Comparison of ENCODE assay signal across 8 mouse cellular contexts in the genomic region with DNA sequence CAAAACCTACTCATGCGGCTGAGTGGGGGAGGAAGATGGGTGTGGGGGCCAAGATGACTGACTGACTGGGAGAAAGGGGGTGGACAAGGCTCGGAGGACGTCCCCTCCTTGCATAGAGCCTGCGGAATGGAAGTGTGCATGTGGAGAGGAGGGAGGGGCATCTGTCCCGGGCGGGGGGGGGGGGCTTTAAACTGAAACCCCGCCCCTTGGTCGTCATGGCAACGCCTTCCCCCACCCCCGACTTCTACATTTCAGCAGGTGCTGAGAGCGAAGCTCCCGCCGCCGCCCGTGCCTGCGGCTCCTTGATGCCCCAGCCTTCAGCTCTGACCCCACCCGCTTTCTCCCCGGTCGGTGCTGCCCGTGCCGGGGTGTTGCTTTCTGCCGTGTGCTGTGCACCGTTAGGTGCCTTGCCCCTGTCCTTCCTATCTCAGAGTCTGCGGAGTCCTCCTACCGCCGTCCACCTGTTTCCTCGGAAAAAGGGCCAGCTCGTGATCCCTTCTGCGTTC. TPM values are rescaled to one million over a fixed set of nuclear protein-coding genes. Genes with fewer than 3 reads are reported as not detected.
A peak's percentile ranks its signal among the peaks of the same experiment; 100 is the strongest.
DNase-seq lines count a peak whose midpoint lies in the region; ATAC-seq and TF ChIP-seq lines count a peak whose summit lies in the region.

No protein-coding gene starts in this region.

- H3K4me3 ChIP-seq in lung, adult 2 months (replicated peaks; ENCODE audit: extremely low read depth, low read depth, low read length): peak overlapping the region; percentile 41
- peak overlapping the region; percentile 48 for H3K4me3 ChIP-seq in forebrain, postnatal 0 days (ENCODE audit: low read depth, low read length)
- peak overlapping the region; percentile 36 for H3K4me3 ChIP-seq in liver, postnatal 0 days (ENCODE audit: low read depth, low read length)
- peak overlapping the region; percentile 66 for H3K4me3 ChIP-seq in olfactory bulb, adult 2 months (ENCODE audit: insufficient read depth, low read depth, low read length)

- ATAC-seq in forebrain, postnatal 0 days: peak; percentile 44
- peak; percentile 9; the same call in 1 of the 2 replicates for ATAC-seq in liver, postnatal 0 days

- H3K9me3 ChIP-seq in forebrain, postnatal 0 days (ENCODE audit: low read length): no peaks in the 10 kb centered on the region
- H3K9me3 ChIP-seq in liver, postnatal 0 days (ENCODE audit: low read length): no peaks in the 10 kb centered on the region

- 0 out of 2 replicates have a peak, but pooled peaks cover 6% of the 10 kb centered on the region for H3K36me3 ChIP-seq in forebrain, postnatal 0 days (ENCODE audit: insufficient read depth)
- H3K36me3 ChIP-seq in liver, postnatal 0 days (replicated peaks; ENCODE audit: insufficient read depth, low read length): peaks cover 5% of the 10 kb centered on the region; the same call in 1 of the 2 replicates

- WGBS in lung, adult 2 months: under 1% methylated on average over 29 of the region's 29 CpGs
- WGBS in forebrain, postnatal 0 days: 2% methylated on average over 18 of the region's 29 CpGs
- 3% methylated on average over 20 of the region's 29 CpGs for WGBS in liver, postnatal 0 days (ENCODE audit: insufficient replicate concordance)
- WGBS in olfactory bulb, adult 2 months: under 1% methylated on average over 29 of the region's 29 CpGs

- peak; percentile 24 for DNase-seq in lung, adult 2 months
- DNase-seq in lung, postnatal 25 days (ENCODE audit: low spot score): no peak
- DNase-seq in cerebellum, adult 11-12 months: peak; percentile 62
- peak; percentile 80 for DNase-seq in forebrain, postnatal 0 days
- DNase-seq in kidney, postnatal 10 days: peak; percentile 57
- peak; percentile 64 for DNase-seq in liver, postnatal 0 days
- no peak for DNase-seq in ovary, postnatal 14 days (ENCODE audit: low spot score)

- H3K27me3 ChIP-seq in forebrain, postnatal 0 days (ENCODE audit: insufficient read depth, low read length): peaks cover 6% of the 10 kb centered on the region; the same call in 1 of the 2 replicates
- peaks cover 32% of the 10 kb centered on the region for H3K27me3 ChIP-seq in liver, postnatal 0 days (ENCODE audit: insufficient read depth, low read length)

- H3K27ac ChIP-seq in forebrain, postnatal 0 days (ENCODE audit: low read depth, low read length): peak overlapping the region; percentile 71
- H3K27ac ChIP-seq in liver, postnatal 0 days (ENCODE audit: low read depth): no peak overlapping the region
- H3K27ac ChIP-seq in olfactory bulb, adult 2 months (ENCODE audit: insufficient read depth, low read depth, low read length): peak overlapping the region; percentile 64

- no peak for TF ChIP-seq CTCF in lung, adult 2 months (IDR thresholded peaks at IDR 0.05; ENCODE audit: insufficient read depth, low read length)
- TF ChIP-seq CTCF in forebrain, postnatal 0 days (IDR thresholded peaks at IDR 0.05; ENCODE audit: low read depth): no peak
- TF ChIP-seq CTCF in liver, postnatal 0 days (IDR thresholded peaks at IDR 0.05; ENCODE audit: low read depth): no peak
- TF ChIP-seq CTCF in olfactory bulb, adult 2 months (IDR thresholded peaks at IDR 0.05; ENCODE audit: insufficient read depth, low read depth, low read length): no peak

- H3K9ac ChIP-seq in forebrain, postnatal 0 days: peak overlapping the region; percentile 65
- 0 out of 2 replicates have a peak overlapping the region, but pooled peaks have one; percentile 34 for H3K9ac ChIP-seq in liver, postnatal 0 days (replicated peaks)

- H3K4me2 ChIP-seq in forebrain, postnatal 0 days (ENCODE audit: low read depth): peak overlapping the region; percentile 83
- peak overlapping the region; percentile 64 for H3K4me2 ChIP-seq in liver, postnatal 0 days (ENCODE audit: low read depth, low read length)

- no peak for TF ChIP-seq EP300 in liver, postnatal 0 days (IDR thresholded peaks at IDR 0.05; ENCODE audit: low read depth)

- H3K4me1 ChIP-seq in lung, adult 2 months (ENCODE audit: control insufficient read depth, insufficient read depth, low read length): peaks cover 23% of the 10 kb centered on the region
- peaks cover 17% of the 10 kb centered on the region; the same call in 1 of the 2 replicates for H3K4me1 ChIP-seq in forebrain, postnatal 0 days (ENCODE audit: insufficient read depth)
- H3K4me1 ChIP-seq in liver, postnatal 0 days (ENCODE audit: insufficient read depth): peaks cover 28% of the 10 kb centered on the region
- H3K4me1 ChIP-seq in olfactory bulb, adult 2 months (ENCODE audit: control insufficient read depth, insufficient read depth, low read length): peaks cover 28% of the 10 kb centered on the region

- no peak for TF ChIP-seq POLR2A in lung, adult 2 months (IDR thresholded peaks at IDR 0.05; ENCODE audit: borderline replicate concordance, extremely low read depth, low read depth, low read length)
- TF ChIP-seq POLR2A in olfactory bulb, adult 2 months (IDR thresholded peaks at IDR 0.05; ENCODE audit: insufficient read depth, low read depth, low read length): 0 out of 2 replicates have a peak, but pooled peaks have one; percentile 14

RNA-seq across cellular contexts. Expression of a gene that starts 14.3 kb away (rescaled TPM):
- 5.6 and 5.9 TPM in 2 replicates for polyA plus RNA-seq in lung, adult 2 months (2012; rRNA removed)
- 10.2 and 17.3 TPM in 2 replicates for total RNA-seq in forebrain, postnatal 0 days (2014; rRNA removed)
- polyA plus RNA-seq in forebrain, postnatal 0 days (2015; fragmentation: Nextera tagmentation; extraction: Ambion mirVana): 12.1 and 15.1 TPM in 2 replicates
- polyA plus RNA-seq in liver, postnatal 0 days (2015; fragmentation: Nextera tagmentation; extraction: Ambion mirVana): 0.04 and 0.09 TPM in 2 replicates
- polyA plus RNA-seq in olfactory bulb, adult 2 months (2012; ENCODE audit: insufficient read depth, insufficient read length, low replicate concordance, missing spikeins): not detected in 2 replicates

RNA-seq across cellular contexts. Expression of a gene that starts 14.4 kb away (rescaled TPM):
- polyA plus RNA-seq in lung, adult 2 months (2012; rRNA removed): 429 and 524 TPM in 2 replicates
- 16.2 and 22.3 TPM in 2 replicates for total RNA-seq in forebrain, postnatal 0 days (2014; rRNA removed)
- polyA plus RNA-seq in forebrain, postnatal 0 days (2015; fragmentation: Nextera tagmentation; extraction: Ambion mirVana): 14.0 and 22.3 TPM in 2 replicates
- polyA plus RNA-seq in liver, postnatal 0 days (2015; fragmentation: Nextera tagmentation; extraction: Ambion mirVana): 38.6 and 40.7 TPM in 2 replicates
- not detected in 2 replicates for polyA plus RNA-seq in olfactory bulb, adult 2 months (2012; ENCODE audit: insufficient read depth, insufficient read length, low replicate concordance, missing spikeins)

RNA-seq across cellular contexts. Expression of a gene that starts 29.4 kb away (rescaled TPM):
- 3.3 and 7.4 TPM in 2 replicates for polyA plus RNA-seq in lung, adult 2 months (2012; rRNA removed)
- total RNA-seq in forebrain, postnatal 0 days (2014; rRNA removed): 73.4 and 78.9 TPM in 2 replicates
- polyA plus RNA-seq in forebrain, postnatal 0 days (2015; fragmentation: Nextera tagmentation; extraction: Ambion mirVana): 2.3 and 2.5 TPM in 2 replicates
- 0.12 and 0.13 TPM in 2 replicates for polyA plus RNA-seq in liver, postnatal 0 days (2015; fragmentation: Nextera tagmentation; extraction: Ambion mirVana)
- not detected in 2 replicates for polyA plus RNA-seq in olfactory bulb, adult 2 months (2012; ENCODE audit: insufficient read depth, insufficient read length, low replicate concordance, missing spikeins)

RNA-seq across cellular contexts. Expression of a gene that starts 53.8 kb away (rescaled TPM):
- 0.25 and 0.50 TPM in 2 replicates for polyA plus RNA-seq in lung, adult 2 months (2012; rRNA removed)
- not detected in 2 replicates for total RNA-seq in forebrain, postnatal 0 days (2014; rRNA removed)
- polyA plus RNA-seq in forebrain, postnatal 0 days (2015; fragmentation: Nextera tagmentation; extraction: Ambion mirVana): 0.04 and 0.05 TPM in 2 replicates
- polyA plus RNA-seq in liver, postnatal 0 days (2015; fragmentation: Nextera tagmentation; extraction: Ambion mirVana): 4.2 and 5.1 TPM in 2 replicates
- polyA plus RNA-seq in olfactory bulb, adult 2 months (2012; ENCODE audit: insufficient read depth, insufficient read length, low replicate concordance, missing spikeins): not detected in 2 replicates

Comparison
In these comparisons a context has a peak if more than half of its experiments do, and no peak if none do; other contexts are left out.
1. DNase-seq: peak in lung, adult 2 months (single experiment), cerebellum, adult 11-12 months (single experiment), forebrain, postnatal 0 days (single experiment), kidney, postnatal 10 days (single experiment) and liver, postnatal 0 days (single experiment); none in lung, postnatal 25 days (single experiment) and ovary, postnatal 14 days (single experiment).
2. Peak in every context shown above with its lines, with median percentiles within 50 percentile points of each other: H3K4me3 ChIP-seq.